Mouse (Mus musculus) hindbrain, embryonic 10.5 days (tissue): ENCODE results near the gene Gm4779. TPM values are rescaled to one million over a fixed set of nuclear protein-coding genes. Genes with fewer than 3 reads are reported as not detected.
"Not testable (repeated sequence)": the region's sequence is repeated elsewhere in the genome, so short reads cannot be mapped to it uniquely, and the experiment has no call there.

Experiments used
- DNase-seq: peaks from one replicate; pipeline ENCODE4 v3.0.0-alpha.2; 2017; ENCODE audit warnings: low spot score
- H3K27ac ChIP-seq: fragments of 300-500 bp; sonication (generic); 2 replicates; pipeline ENCODE4 v1.5.1; 2016; ENCODE audit warnings: mild to moderate bottlenecking, moderate library complexity
- H3K27me3 ChIP-seq: fragments of 300-500 bp; sonication (generic); 2 replicates; pipeline ENCODE4 v1.6.1; 2016; ENCODE audit warnings: mild to moderate bottlenecking; ENCODE audit not compliant: poor library complexity, insufficient read depth, severe bottlenecking
- H3K36me3 ChIP-seq: fragments of 300-500 bp; sonication (generic); 2 replicates; pipeline ENCODE4 v1.6.1; 2016; ENCODE audit warnings: mild to moderate bottlenecking, moderate library complexity
- H3K4me1 ChIP-seq: fragments of 300-500 bp; sonication (generic); replicated peaks from 2 replicates; pipeline ENCODE4 v1.6.1; 2016; ENCODE audit warnings: mild to moderate bottlenecking
- H3K4me3 ChIP-seq: fragments of 300-500 bp; sonication (generic); 2 replicates; pipeline ENCODE4 v1.5.1; 2016; ENCODE audit warnings: mild to moderate bottlenecking, moderate library complexity
- H3K9me3 ChIP-seq: fragments of 300-500 bp; sonication (generic); 2 replicates; pipeline ENCODE4 v1.6.1; 2016; ENCODE audit warnings: mild to moderate bottlenecking, moderate library complexity
- WGBS: fragments of 180-500 bp; shearing (Covaris S2); methylation state at CpG from one replicate; pipeline ENCODE4 v1.1.7; 2016; 5-methylcytosine and 5-hydroxymethylcytosine counted together
- polyA plus RNA-seq: library from polyadenylated mRNA; unstranded; fragments of >200 nt; fragmentation: Nextera tagmentation; extraction: Ambion mirVana; gene quantifications from 2 replicates; pipeline ENCODE4 v1.2.1, GENCODE M21; 2016

Gene Gm4779
- 0.15 and 0.35 TPM in 2 replicates for polyA plus RNA-seq

DNA sequence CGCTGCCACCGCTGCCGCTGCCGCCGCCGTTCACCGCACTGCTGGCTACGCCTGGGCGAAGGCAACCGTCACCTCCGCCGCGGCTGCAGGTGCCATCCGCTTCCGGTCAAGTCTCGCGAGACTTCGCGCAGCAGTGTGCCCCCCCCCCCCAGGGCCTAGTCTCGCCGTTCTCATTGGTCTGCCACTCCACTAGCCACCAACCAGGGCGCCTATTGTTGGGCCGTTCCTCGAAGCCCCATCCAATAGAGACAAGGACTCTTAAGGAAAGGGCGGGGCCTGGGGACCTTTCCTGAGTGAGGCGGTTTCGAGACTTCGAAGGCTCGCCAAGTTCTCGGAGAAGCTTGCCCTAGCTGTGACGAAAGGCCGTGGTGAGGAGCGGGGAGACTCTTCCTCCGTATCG lies at the start of gene Gm4779, which contains the start of gene 8030474K03Rik:
Gene Gm4779 (minus strand): TSS at position 82 of the 400 bp plus-strand sequence.
Gene 8030474K03Rik (plus strand): TSS at position 315 of the 400 bp plus-strand sequence.
- Histone ChIP-seq H3K9me3 (peaks cover 9% of the 10 kb centered on the region; the same call in 1 of the 2 replicates), H3K27me3 (peaks cover 28% of the 10 kb centered on the region)
- no peak for DNase-seq

GRCm38 (mm10) chrX:101819980-101820379 lies 25.8 kb upstream of the Gm4779 start:
- not testable (repeated sequence) for H3K9me3 ChIP-seq, H3K27ac ChIP-seq, H3K36me3 ChIP-seq, DNase-seq, H3K4me3 ChIP-seq, H3K4me1 ChIP-seq
- H3K27me3 ChIP-seq = peaks cover 66% of the 10 kb centered on the region

More for the DNA sequence above, at the start of gene Gm4779, which contains the start of gene 8030474K03Rik:
- Histone ChIP-seq H3K36me3 (no peaks in the 10 kb centered on the region), H3K4me1 (no peaks in the 10 kb centered on the region), H3K4me3 (no peak within 1 kb of the TSS), H3K27ac (no peak within 1 kb of the TSS)
- 95% methylated on average over 35 of the region's 35 CpGs for WGBS

GRCm38 (mm10) chrX:101819163-101819562 lies 24.9 kb upstream of the Gm4779 start:
- 55% methylated on average over 1 of the region's 1 CpGs for WGBS
- Histone ChIP-seq H3K36me3 (no peaks in the 10 kb centered on the region), H3K27me3 (peaks cover 69% of the 10 kb centered on the region), H3K4me1 (no peaks in the 10 kb centered on the region), H3K9me3 (no peaks in the 10 kb centered on the region), H3K4me3 (no peak overlapping the region), H3K27ac (no peak overlapping the region)
- no peak for DNase-seq

DNA sequence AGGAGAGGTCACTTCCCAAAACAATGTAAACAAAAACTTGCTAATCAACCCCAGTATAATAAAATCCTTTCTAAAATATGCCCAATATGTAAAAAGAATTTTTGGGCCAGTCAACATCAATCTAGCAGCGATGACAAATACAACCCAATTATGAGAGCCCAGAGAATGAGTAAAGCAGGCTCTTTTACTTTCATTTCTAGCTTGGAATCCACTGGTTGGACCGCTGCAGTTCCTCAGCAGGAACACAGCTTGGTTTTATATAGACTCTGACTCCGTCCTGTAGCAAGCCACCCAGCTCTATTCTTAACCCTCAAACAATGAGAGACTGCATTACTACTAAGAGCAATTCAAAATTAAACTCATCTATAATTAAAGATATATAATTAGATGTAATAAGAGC lies 17.5 kb upstream of the Gm4779 start:
- 66% methylated on average over 3 of the region's 3 CpGs for WGBS
- peaks cover 42% of the 10 kb centered on the region for H3K27me3 ChIP-seq
- no peak overlapping the region for H3K27ac ChIP-seq

DNA sequence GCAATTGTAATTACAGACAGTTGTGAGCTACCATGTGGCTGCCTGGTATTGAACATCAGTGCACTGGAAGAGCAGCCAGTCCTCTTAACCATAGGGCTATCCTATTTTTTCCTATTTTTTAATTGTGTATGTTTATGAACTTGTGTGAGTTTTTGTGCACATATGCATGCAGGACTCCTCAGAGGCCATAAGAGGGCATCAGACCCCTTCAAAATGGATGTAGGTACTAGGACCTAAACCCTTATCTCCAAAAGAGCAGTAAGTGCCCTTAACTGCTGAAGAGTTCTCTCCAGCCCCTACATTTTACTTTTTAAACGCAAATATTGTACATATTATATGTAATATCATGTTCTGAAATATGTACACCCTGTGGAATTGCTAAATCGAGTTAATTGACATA lies 11.3 kb upstream of the Gm4779 start:
- 29% methylated on average over 2 of the region's 2 CpGs for WGBS
- H3K4me3 ChIP-seq = no peak overlapping the region
- H3K4me1 ChIP-seq = no peaks in the 10 kb centered on the region
- H3K9me3 ChIP-seq = no peaks in the 10 kb centered on the region
- H3K36me3 ChIP-seq = no peaks in the 10 kb centered on the region
- peaks cover 20% of the 10 kb centered on the region for H3K27me3 ChIP-seq
- peak; percentile 3 for DNase-seq
- H3K27ac ChIP-seq = no peak overlapping the region

More for the DNA sequence above, 17.5 kb upstream of the Gm4779 start:
- Histone ChIP-seq H3K9me3 (no peaks in the 10 kb centered on the region), H3K36me3 (no peaks in the 10 kb centered on the region), H3K4me3 (no peak overlapping the region), H3K4me1 (no peaks in the 10 kb centered on the region)
- DNase-seq = no peak

- Histone ChIP-seq H3K4me3 (no peak overlapping the region), H3K36me3 (no peaks in the 10 kb centered on the region), H3K4me1 (no peaks in the 10 kb centered on the region), H3K27me3 (peaks cover 20% of the 10 kb centered on the region), H3K9me3 (peaks cover 9% of the 10 kb centered on the region; the same call in 1 of the 2 replicates), H3K27ac (no peak overlapping the region)
- 39% methylated on average over 4 of the region's 4 CpGs for WGBS
- peak; percentile 36 for DNase-seq
Observed at GRCm38 (mm10) chrX:101791551-101791950, 2.7 kb downstream of the Gm4779 start.

DNA sequence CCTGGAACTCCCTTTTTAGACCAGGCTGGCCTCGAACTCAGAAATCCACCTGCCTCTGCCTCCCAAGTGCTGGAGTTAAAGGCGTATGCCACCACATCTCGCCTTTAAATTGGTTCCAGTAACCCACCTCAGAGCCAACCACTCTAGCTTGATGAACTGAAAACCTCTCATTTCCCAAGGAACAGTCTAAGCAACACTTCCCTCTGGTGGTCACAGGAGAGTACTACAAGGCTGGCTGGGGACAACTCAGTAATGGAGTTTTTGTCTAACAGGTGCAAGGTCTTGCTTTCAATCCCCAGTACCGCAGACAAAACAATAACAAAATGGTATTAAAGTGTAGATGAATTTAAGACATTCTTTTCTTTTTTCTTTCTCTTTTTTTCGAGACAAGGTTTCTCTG lies 22.2 kb downstream of the Gm4779 start:
- no peaks in the 10 kb centered on the region for H3K36me3 ChIP-seq
- H3K4me1 ChIP-seq = no peaks in the 10 kb centered on the region
- H3K4me3 ChIP-seq = no peak overlapping the region
- WGBS = 42% methylated on average over 5 of the region's 5 CpGs
- peak; percentile 49 for DNase-seq
- no peaks in the 10 kb centered on the region for H3K9me3 ChIP-seq
- peaks cover 36% of the 10 kb centered on the region for H3K27me3 ChIP-seq
- no peak overlapping the region for H3K27ac ChIP-seq

DNA sequence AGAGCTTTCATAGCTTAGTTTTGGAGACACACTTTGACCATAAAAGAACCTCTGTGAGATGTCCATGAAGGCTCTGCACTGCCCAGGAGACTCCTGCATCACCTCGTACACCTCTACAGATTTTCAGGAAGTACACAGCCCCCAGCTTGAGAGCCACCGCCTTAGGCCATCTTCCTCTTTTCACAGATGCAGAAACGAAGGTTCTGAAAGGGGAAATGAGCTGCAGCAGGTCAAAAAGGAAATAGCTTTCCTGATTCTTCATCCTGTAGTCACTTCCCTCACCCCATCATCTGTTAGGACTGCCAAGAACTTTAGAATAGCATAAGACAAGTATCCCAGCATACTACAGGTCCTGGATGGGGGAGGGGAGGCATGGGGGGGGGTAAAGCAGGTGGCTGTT lies 23.9 kb downstream of the Gm4779 start:
- H3K27me3 ChIP-seq = peaks cover 43% of the 10 kb centered on the region
- H3K36me3 ChIP-seq = no peaks in the 10 kb centered on the region
- H3K4me3 ChIP-seq = no peak overlapping the region
- no peak overlapping the region for H3K27ac ChIP-seq
- no peak for DNase-seq
- H3K4me1 ChIP-seq = no peaks in the 10 kb centered on the region
- WGBS = 80% methylated on average over 3 of the region's 3 CpGs
- H3K9me3 ChIP-seq = no peaks in the 10 kb centered on the region

GRCm38 (mm10) chrX:101769478-101769877 lies 24.7 kb downstream of the Gm4779 start:
- H3K4me1 ChIP-seq = no peaks in the 10 kb centered on the region
- H3K9me3 ChIP-seq = no peaks in the 10 kb centered on the region
- peaks cover 45% of the 10 kb centered on the region for H3K27me3 ChIP-seq
- no peak for DNase-seq
- H3K4me3 ChIP-seq = no peak overlapping the region
- H3K36me3 ChIP-seq = no peaks in the 10 kb centered on the region
- WGBS = 70% methylated on average over 2 of the region's 2 CpGs
- H3K27ac ChIP-seq = no peak overlapping the region

- no peak overlapping the region for H3K27ac ChIP-seq
- WGBS = 73% methylated on average over 7 of the region's 7 CpGs
- no peaks in the 10 kb centered on the region for H3K4me1 ChIP-seq
- no peaks in the 10 kb centered on the region for H3K36me3 ChIP-seq
- no peaks in the 10 kb centered on the region for H3K9me3 ChIP-seq
- H3K4me3 ChIP-seq = no peak overlapping the region
- no peak for DNase-seq
- H3K27me3 ChIP-seq = peaks cover 43% of the 10 kb centered on the region
Observed at GRCm38 (mm10) chrX:101767280-101767679, 26.9 kb downstream of the Gm4779 start.

GRCm38 (mm10) chrX:101765111-101765510 lies 29.1 kb downstream of the Gm4779 start:
- H3K27ac ChIP-seq = no peak overlapping the region
- H3K9me3 ChIP-seq = no peaks in the 10 kb centered on the region
- WGBS = 90% methylated on average over 4 of the region's 4 CpGs
- H3K4me3 ChIP-seq = no peak overlapping the region
- peaks cover 40% of the 10 kb centered on the region for H3K27me3 ChIP-seq
- no peak for DNase-seq
- no peaks in the 10 kb centered on the region for H3K36me3 ChIP-seq
- no peaks in the 10 kb centered on the region for H3K4me1 ChIP-seq

GRCm38 (mm10) chrX:101764621-101765020 lies 29.6 kb downstream of the Gm4779 start:
- Histone ChIP-seq H3K27ac (no peak overlapping the region), H3K9me3 (no peaks in the 10 kb centered on the region), H3K36me3 (no peaks in the 10 kb centered on the region), H3K27me3 (peaks cover 44% of the 10 kb centered on the region), H3K4me3 (no peak overlapping the region), H3K4me1 (no peaks in the 10 kb centered on the region)
- no peak for DNase-seq
- WGBS = 75% methylated on average over 5 of the region's 5 CpGs

- no peaks in the 10 kb centered on the region for H3K9me3 ChIP-seq
- H3K4me1 ChIP-seq = no peaks in the 10 kb centered on the region
- no peaks in the 10 kb centered on the region for H3K36me3 ChIP-seq
- DNase-seq = no peak
- no peak overlapping the region for H3K4me3 ChIP-seq
- H3K27ac ChIP-seq = no peak overlapping the region
- H3K27me3 ChIP-seq = peaks cover 77% of the 10 kb centered on the region
- WGBS = 81% methylated on average over 5 of the region's 5 CpGs
Observed at GRCm38 (mm10) chrX:101754478-101754877, 39.7 kb downstream of the Gm4779 start.

GRCm38 (mm10) chrX:101750144-101750543 lies 44.1 kb downstream of the Gm4779 start:
- Histone ChIP-seq H3K9me3 (no peaks in the 10 kb centered on the region), H3K27ac (no peak overlapping the region), H3K36me3 (no peaks in the 10 kb centered on the region), H3K4me1 (no peaks in the 10 kb centered on the region), H3K27me3 (peaks cover 77% of the 10 kb centered on the region), H3K4me3 (no peak overlapping the region)
- WGBS = 50% methylated on average over 4 of the region's 4 CpGs
- DNase-seq = no peak
